Mouse (Mus musculus): ENCODE measurements around the gene Acsbg1.
"Not testable (repeated sequence)": the region's sequence is repeated elsewhere in the genome, so short reads cannot be mapped to it uniquely, and the experiment has no call there.

The Acsbg1 gene

DNA sequence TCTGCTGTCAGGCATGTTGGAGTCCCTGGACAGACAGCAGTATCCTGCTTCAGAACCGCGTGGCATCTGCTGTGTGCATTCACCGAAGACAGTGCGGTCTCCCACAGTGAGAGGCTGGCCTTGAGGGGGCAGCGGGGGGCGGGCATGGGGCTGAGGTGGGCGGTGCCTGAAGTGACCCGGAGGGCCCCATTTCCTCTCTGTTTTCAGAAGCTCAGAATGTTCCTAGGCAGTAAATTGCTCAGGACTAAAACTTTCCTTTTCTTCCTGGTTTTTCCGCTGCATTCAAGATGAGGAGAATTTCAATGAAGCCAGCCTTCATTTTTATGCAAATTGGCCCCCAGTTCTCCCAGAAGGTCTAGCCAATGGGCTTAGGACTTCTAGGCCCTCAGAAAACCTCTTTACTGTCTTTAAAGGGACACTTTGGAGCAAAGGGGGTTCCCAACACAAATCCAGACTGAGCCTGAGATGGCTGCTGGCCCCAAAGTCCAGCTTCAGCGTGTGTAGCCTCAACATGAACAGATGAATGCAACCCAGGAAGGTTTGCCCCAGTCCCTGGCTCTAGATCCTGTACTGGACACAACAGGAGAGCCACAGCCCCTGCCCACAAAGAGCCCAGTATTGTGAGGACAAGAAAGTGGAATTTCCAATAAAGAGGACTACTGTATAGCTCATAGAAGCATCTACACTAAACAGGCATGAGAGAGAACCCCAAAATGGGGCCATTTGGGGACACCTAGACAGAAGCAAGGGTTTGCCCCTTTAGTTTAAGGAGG is at the start of gene Acsbg1:
Gene Acsbg1, minus strand, starts transcription at position 266 of the 773 bp plus-strand sequence.
- DNase-seq (ENCODE audit: low read depth) = no peak

GRCm38 (mm10) chr9:54708085-54708484 is 46.4 kb upstream of the Acsbg1 start:
- DNase-seq (ENCODE audit: low read depth) = peak; percentile 57

- peak; percentile 9 for DNase-seq (ENCODE audit: low read depth)
Observed at GRCm38 (mm10) chr9:54707288-54707999, 45.8 kb upstream of the Acsbg1 start.

DNA sequence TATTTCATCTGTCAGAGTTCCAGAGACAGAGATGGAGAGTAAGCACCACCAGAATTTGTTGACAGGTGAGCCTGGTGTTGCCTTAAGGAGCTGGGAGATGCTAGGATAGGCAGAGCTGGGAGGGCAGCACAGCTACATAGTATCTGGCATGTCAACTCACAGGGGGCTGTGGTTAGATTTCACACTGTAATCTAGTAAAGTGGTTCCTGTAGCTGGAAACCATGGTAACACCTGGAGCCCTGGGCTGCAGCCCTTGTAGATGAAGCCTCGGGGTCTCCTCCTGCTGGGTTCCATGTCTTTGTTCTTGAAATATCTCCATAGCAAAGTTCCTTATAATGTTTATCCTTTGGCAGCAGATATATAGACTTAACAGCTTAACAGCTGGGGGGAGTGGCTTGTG is 43.9 kb upstream of the Acsbg1 start:
- DNase-seq (ENCODE audit: low read depth) = no peak

- no peak for DNase-seq (ENCODE audit: low read depth)
Observed at GRCm38 (mm10) chr9:54704361-54704760, 42.7 kb upstream of the Acsbg1 start.

GRCm38 (mm10) chr9:54702581-54702980 is 40.9 kb upstream of the Acsbg1 start:
- DNase-seq (ENCODE audit: low read depth) = no peak

DNA sequence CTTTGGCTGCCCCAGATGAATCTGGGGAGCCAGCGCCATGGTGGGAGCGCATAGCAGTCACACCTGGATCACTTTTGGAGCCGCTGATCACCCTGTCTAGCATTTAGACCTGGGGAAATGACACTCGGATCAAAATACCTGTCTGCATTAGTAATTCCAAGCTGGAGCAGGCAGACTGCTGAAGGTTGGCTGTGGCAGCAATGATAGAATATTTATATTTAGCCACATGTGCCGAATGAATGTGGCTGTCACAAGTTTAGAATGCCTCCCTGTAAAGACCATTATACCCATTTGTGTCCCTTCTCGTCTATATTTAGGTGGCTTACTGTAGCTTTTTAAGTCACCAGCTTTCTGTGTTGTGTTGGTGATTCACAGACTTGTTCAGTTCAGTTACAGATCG is 39.1 kb upstream of the Acsbg1 start:
- no peak for DNase-seq (ENCODE audit: low read depth)

DNA sequence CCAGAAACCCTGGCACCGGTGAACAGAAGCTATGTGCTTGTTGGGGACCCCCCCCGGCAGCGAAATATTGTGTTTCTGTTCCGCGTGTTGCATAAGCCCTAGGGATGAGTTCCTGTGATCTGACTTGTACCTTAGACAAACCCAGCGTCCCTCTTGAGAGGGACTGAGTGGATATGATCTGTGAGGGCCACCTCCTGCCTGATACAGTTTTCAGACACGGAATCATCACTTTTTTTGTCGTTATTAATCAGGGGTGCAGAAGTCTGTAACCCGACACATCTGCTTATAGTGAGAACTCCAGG is 38.5 kb upstream of the Acsbg1 start:
- DNase-seq (ENCODE audit: low read depth) = no peak

DNA sequence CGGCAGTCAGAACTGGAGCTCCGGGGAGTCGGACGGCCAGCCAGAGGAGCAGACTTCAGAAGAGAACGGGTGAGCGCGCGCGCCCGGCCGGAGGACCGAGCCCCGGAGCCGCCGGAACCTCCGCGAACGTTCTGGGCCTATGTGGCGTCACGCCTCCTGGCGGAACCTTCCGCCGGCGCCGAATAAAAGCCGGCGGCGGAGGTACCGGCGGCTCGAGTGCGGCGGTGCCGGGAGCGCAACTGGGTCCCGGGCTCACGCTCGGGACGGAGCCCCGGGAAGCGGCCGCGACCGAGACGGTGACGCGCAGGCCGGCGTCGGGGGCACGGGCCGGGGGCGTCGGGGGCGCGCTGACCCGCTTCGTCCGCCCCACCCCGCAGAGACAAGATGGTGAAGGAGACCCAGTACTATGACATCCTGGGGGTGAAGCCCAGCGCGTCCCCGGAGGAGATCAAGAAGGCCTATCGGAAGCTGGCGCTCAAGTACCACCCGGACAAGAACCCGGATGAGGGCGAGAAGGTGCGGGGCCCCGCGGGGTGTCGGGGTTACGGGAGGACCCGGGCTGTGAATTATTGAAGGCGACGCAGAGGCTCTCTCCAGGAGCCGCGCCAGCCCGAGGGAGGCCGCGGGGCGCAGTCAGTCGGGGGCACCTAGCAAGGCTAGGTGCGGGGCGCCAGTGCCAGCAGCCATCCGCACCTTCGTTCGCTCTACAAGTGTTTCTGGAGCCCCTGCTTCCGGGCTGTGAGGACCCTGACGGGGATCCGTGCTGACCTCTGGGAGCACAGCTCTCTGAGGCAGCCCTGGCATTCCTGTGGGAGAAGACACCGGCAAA is 37.9 kb upstream of the Acsbg1 start:
- no peak for DNase-seq (ENCODE audit: low read depth)

GRCm38 (mm10) chr9:54699087-54699344 is 37.3 kb upstream of the Acsbg1 start:
- DNase-seq (ENCODE audit: low read depth) = no peak

DNA sequence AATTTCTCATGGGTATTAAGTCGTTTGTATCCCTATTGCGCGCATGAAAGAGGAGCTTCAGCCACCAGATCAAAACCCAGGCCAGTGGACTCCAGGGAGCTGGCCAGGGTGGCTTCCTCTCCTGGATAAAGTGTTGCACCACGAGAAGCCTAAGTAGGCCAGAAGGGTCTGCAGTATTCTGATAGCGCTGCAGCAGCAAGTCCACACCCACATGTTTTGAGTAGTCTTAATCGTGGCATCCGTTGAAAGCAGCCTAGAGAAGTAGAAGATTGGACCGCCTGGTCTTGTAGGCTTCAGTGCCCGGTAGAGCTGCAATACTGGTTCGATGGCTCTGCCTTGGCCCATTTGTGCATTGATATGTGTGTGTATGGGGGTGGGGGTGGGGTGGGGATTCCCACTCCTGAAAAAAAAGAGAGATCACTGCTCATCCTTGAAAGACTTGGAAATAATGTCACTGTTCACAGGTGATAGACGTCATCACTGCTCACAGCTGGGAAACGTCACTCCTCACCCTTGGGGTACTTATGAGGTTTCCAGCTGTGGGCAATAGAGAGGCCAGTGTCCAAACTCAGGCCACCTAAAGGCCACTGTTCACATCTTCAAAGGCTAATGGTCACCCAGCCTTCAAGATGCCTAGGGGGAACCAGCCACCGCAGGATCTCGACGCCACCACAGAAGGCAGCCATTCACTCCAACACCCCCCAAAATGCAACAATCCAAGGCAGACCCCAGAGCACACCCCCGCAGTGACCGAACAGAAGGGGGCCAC is 36.8 kb upstream of the Acsbg1 start, which contains the start of gene Dnaja4:
Gene Dnaja4, plus strand, starts transcription at position 556 of the 769 bp plus-strand sequence.
- DNase-seq (ENCODE audit: low read depth) = no peak

- not testable (repeated sequence) for DNase-seq (ENCODE audit: low read depth)
Observed at GRCm38 (mm10) chr9:54691241-54691805, 29.7 kb upstream of the Acsbg1 start.

DNA sequence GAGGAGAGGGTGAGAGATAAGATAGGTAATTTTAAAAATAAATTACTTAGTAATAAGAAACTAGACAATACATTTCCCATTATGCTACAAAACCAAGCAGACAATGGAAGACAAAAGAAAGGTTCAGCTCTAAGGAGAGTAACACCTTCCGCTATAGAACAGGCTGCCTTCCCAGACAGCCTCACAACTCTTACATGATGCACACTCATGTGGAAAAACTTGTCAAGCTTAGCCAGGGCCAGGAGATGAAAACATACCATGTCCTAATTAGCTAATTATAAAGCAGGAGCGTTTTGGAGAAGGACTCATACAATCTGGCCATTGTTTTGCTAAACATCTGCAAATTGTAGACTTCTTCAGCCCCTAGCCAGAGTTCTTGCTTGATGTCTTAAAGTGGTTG is 29.0 kb upstream of the Acsbg1 start:
- DNase-seq (ENCODE audit: low read depth) = not testable (repeated sequence)

GRCm38 (mm10) chr9:54689446-54689845 is 27.8 kb upstream of the Acsbg1 start:
- DNase-seq (ENCODE audit: low read depth) = no peak

DNA sequence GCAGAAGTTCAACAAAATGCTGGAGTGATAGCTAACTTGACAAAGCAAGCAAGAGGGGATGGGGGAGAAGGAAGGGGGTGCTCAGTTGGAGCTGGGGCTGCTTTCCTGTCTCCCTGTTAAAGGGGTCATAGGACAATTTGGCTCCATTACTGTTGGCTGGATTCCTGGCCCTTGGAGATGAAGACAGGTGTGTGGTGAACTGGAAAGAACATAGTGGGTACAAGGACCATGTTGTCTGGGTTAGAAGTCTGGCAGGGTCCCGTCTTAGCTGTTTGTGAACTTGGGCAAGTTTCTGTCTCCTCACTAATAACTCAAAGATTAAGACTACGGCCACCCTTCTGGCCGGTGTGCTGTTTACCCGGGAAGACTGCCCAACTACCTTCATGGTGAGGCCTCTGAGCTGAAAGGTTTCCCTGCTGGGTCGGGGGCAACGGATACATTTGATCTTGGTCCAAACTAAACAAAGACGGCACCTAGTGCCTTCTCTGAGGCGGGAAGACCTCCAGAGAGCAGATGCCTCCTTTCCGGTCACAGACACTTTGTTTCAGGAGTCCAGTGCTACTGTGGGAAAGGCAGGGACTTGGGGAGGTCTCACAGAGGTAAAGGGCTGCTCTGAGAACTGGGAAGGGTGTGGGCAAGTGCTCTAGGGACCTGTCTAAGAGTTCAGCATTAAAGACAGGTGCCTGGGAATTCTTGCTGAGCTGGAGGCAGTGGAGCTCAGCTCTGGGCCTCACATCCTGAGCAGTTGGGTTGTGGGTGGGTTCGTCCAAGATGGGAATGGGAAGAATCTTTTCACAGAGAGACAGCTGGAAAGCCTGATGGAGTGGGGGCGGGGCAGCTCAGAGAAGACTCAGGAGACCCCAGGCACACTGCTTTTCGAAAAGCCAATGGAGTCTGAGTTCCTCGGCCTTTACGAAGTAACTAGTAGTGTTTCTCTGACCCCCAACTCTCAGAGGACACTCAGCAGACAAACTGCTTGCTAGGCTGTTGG is 25.9 kb upstream of the Acsbg1 start:
- no peak for DNase-seq (ENCODE audit: low read depth)

GRCm38 (mm10) chr9:54683814-54684605 is 22.3 kb upstream of the Acsbg1 start:
- no peak for DNase-seq (ENCODE audit: low read depth)

- no peak for DNase-seq (ENCODE audit: low read depth)
Observed at GRCm38 (mm10) chr9:54682846-54683245, 21.2 kb upstream of the Acsbg1 start.

DNA sequence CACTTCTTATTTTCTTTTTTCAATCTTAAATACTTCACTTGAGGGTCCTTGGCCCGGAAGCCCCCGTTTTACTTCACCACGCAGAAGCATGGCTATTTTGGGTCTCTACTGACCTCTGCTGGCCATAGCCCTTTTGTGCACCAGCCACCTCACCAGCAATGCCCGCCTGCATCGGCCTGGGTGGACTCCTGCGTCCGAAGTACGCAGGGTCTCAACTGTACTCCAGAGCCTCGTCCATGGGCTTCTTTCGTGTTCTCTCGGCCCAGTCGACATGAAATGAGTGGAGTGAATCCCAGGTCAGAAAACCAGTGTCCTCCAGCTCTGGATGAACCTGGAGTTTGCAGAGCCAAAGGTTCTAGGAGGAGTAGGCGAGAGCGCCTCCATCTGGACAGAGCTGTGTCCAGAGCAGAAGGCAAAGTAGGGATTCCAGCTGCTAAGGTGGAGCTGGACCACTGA is 14.9 kb upstream of the Acsbg1 start:
- DNase-seq (ENCODE audit: low read depth) = peak; percentile 64

- DNase-seq (ENCODE audit: low read depth) = no peak
Observed at GRCm38 (mm10) chr9:54673887-54674286, 12.2 kb upstream of the Acsbg1 start.

- DNase-seq (ENCODE audit: low read depth) = no peak
Observed at GRCm38 (mm10) chr9:54671962-54672361, 10.3 kb upstream of the Acsbg1 start.
